Mouse (Mus musculus): ENCODE results near the gene Rpl24.

The Rpl24 gene

GRCm38 (mm10) chr16:55971735-55972615 lies 5.9 kb downstream of the Rpl24 start:
- peak; percentile 18 for DNase-seq (ENCODE audit: low read depth)

GRCm38 (mm10) chr16:55972626-55973201 lies 6.6 kb downstream of the Rpl24 start:
- no peak for DNase-seq (ENCODE audit: low read depth)

- DNase-seq (ENCODE audit: low read depth), result peak; percentile 99
Observed at GRCm38 (mm10) chr16:55973431-55974255, 7.6 kb downstream of the Rpl24 start, which contains the start of gene Zbtb11. Zbtb11 (plus strand) TSS chr16:55973883.

- DNase-seq (ENCODE audit: low read depth), result peak; percentile 93
Observed at GRCm38 (mm10) chr16:55974256-55974902, 8.3 kb downstream of the Rpl24 start.

- peak; percentile 83 for DNase-seq (ENCODE audit: low read depth)
Observed at GRCm38 (mm10) chr16:55974903-55975285, 8.8 kb downstream of the Rpl24 start.

GRCm38 (mm10) chr16:55986001-55986400 lies 19.9 kb downstream of the Rpl24 start:
- no peak for DNase-seq (ENCODE audit: low read depth)

GRCm38 (mm10) chr16:55990311-55990710 lies 24.2 kb downstream of the Rpl24 start:
- DNase-seq (ENCODE audit: low read depth), result no peak

- DNase-seq (ENCODE audit: low read depth), result no peak
Observed at GRCm38 (mm10) chr16:55994235-55994634, 28.2 kb downstream of the Rpl24 start.

GRCm38 (mm10) chr16:56006798-56007197 lies 40.7 kb downstream of the Rpl24 start:
- DNase-seq (ENCODE audit: low read depth), result no peak

- no peak for DNase-seq (ENCODE audit: low read depth)
Observed at GRCm38 (mm10) chr16:56008862-56009261, 42.8 kb downstream of the Rpl24 start.

- no peak for DNase-seq (ENCODE audit: low read depth)
Observed at GRCm38 (mm10) chr16:56012789-56013743, 47.0 kb downstream of the Rpl24 start.

GRCm38 (mm10) chr16:56014076-56014475 lies 48.0 kb downstream of the Rpl24 start:
- no peak for DNase-seq (ENCODE audit: low read depth)

GRCm38 (mm10) chr16:56019660-56020059 lies 53.6 kb downstream of the Rpl24 start:
- no peak for DNase-seq (ENCODE audit: low read depth)

Data from NIH3T3 (cell line).